Mouse (Mus musculus) 3134 (cell line): ENCODE results near the gene Pcnx2.

Source experiments
- DNase-seq: peaks from one replicate; pipeline ENCODE4 v3.0.0-alpha.2; 2011; ENCODE audit warnings: low spot score; ENCODE audit not compliant: insufficient read length; ENCODE audit errors: extremely low read depth

Gene Pcnx2

GRCm38 (mm10) chr8:125768079-125768478, 130.0 kb downstream of the Pcnx2 start:
- DNase-seq: no peak

GRCm38 (mm10) chr8:125763066-125763786, 134.9 kb downstream of the Pcnx2 start:
- DNase-seq: no peak

GRCm38 (mm10) chr8:125759022-125759421, 139.1 kb downstream of the Pcnx2 start:
- DNase-seq: no peak

GRCm38 (mm10) chr8:125757106-125757496, 141.0 kb downstream of the Pcnx2 start:
- no peak for DNase-seq

- DNase-seq: no peak
Measured at GRCm38 (mm10) chr8:125756391-125757105, 141.6 kb downstream of the Pcnx2 start.

- no peak for DNase-seq
Measured at GRCm38 (mm10) chr8:125755896-125756295, 142.2 kb downstream of the Pcnx2 start.

- DNase-seq: no peak
Measured at GRCm38 (mm10) chr8:125750846-125751245, 147.3 kb downstream of the Pcnx2 start.

- DNase-seq: no peak
Measured at GRCm38 (mm10) chr8:125747390-125747789, 150.7 kb downstream of the Pcnx2 start.

- DNase-seq: no peak
Measured at GRCm38 (mm10) chr8:125744914-125745576, 153.1 kb downstream of the Pcnx2 start.

GRCm38 (mm10) chr8:125742406-125742805, 155.7 kb downstream of the Pcnx2 start:
- no peak for DNase-seq

- no peak for DNase-seq
Measured at GRCm38 (mm10) chr8:125741855-125742254, 156.3 kb downstream of the Pcnx2 start.

GRCm38 (mm10) chr8:125741377-125741776, 156.7 kb downstream of the Pcnx2 start:
- no peak for DNase-seq

- no peak for DNase-seq
Measured at GRCm38 (mm10) chr8:125740655-125741054, 157.5 kb downstream of the Pcnx2 start.

GRCm38 (mm10) chr8:125738956-125739355, 159.2 kb downstream of the Pcnx2 start:
- DNase-seq: no peak

GRCm38 (mm10) chr8:125733964-125734956, 163.9 kb downstream of the Pcnx2 start:
- DNase-seq: peak; percentile 85

GRCm38 (mm10) chr8:125729746-125730145, 168.4 kb downstream of the Pcnx2 start, which contains the start of gene Ntpcr:
Ntpcr (plus strand) TSS chr8:125729963.
- DNase-seq: no peak

- DNase-seq: no peak
Measured at GRCm38 (mm10) chr8:125727797-125728196, 170.3 kb downstream of the Pcnx2 start.

GRCm38 (mm10) chr8:125726986-125727385, 171.1 kb downstream of the Pcnx2 start:
- no peak for DNase-seq

GRCm38 (mm10) chr8:125726143-125726542, 172.0 kb downstream of the Pcnx2 start:
- no peak for DNase-seq
